Mouse (Mus musculus) liver, adult 2 months (tissue): Measurements from ENCODE around the gene 4930519G04Rik.
"Not testable (repeated sequence)": the region's sequence is repeated elsewhere in the genome, so short reads cannot be mapped to it uniquely, and the experiment has no call there.

Source experiments
- CTCF ChIP-seq: fragments of 200-500 bp; IDR thresholded peaks from 2 replicates; pipeline ENCODE4 v1.5.1; 2011; ENCODE audit warnings: low read depth, low read length, control low read depth
- POLR2A ChIP-seq: fragments of 200-500 bp; IDR thresholded peaks from 2 replicates; pipeline ENCODE4 v1.6.1; 2011; ENCODE audit warnings: low read length, control low read depth; ENCODE audit not compliant: insufficient read depth; ENCODE audit errors: extremely low read depth

DNA sequence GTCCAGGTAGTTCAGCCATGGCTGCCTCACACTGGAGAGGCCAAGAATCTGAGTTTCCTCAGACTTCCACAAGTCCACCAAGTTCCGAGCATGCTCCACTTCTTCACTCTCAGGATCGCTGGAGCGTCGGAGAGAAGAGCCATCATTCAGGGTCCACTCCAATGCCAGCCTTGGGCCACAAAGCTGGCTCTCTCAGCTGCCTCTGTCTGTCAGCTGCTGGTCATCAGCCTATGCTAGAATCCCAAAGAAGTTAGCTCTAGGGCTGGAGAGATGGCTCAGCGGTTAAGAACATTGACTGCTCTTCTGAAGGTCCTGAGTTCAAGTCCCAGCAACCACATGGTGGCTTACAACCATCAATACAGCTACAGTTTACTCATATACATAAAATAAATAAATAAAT, 63.9 kb downstream of the 4930519G04Rik start:
- not testable (repeated sequence) for TF ChIP-seq CTCF, POLR2A
